Mouse (Mus musculus) testis, postnatal 10 days (tissue): ENCODE data around the gene Gm3417.
"Not testable (repeated sequence)": the region's sequence is repeated elsewhere in the genome, so short reads cannot be mapped to it uniquely, and the experiment has no call there.

Experiments used
- DNase-seq: peaks from one replicate; pipeline ENCODE4 v3.0.0; 2021; ENCODE audit warnings: low spot score

Gene Gm3417

DNA sequence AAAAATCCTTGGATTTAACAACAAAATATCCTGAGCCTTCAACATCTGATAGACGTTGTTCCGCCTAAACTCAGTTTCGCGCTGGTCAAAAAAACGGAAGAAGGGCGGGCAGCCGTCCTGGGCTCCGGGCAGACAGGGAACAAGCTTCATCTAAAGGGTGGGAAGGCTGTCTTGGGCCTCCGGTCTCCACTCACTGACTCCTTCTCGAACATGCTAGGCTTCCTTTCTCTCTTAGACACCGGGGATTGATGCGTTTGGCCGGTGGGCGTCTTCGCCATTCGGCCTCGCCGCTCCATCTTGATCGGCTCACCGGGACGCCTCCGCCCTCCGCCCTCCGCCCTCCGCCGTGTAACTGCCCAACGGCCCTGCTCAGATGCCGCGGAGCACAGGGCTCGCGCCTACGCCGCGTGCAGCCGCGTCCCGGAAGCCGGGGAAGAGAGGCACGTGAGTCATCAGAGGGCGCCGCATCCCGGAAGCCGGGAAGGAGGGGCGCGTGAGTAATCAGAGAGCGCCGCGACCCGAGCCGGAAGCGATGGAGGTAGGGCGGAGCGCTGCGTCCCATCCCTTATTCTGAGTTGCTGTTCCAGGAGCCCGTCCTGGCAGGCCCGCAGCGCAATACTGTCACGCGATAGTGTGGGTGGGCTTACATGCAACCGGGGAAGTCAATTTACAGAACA lies at the start of gene Gm3417, which contains the start of gene 9030025P20Rik:
TSS of gene Gm3417 (minus strand) at position 429 of the 677 bp plus-strand sequence.
TSS of gene 9030025P20Rik (plus strand) at position 107 of the 677 bp plus-strand sequence.
- DNase-seq: not testable (repeated sequence)

DNA sequence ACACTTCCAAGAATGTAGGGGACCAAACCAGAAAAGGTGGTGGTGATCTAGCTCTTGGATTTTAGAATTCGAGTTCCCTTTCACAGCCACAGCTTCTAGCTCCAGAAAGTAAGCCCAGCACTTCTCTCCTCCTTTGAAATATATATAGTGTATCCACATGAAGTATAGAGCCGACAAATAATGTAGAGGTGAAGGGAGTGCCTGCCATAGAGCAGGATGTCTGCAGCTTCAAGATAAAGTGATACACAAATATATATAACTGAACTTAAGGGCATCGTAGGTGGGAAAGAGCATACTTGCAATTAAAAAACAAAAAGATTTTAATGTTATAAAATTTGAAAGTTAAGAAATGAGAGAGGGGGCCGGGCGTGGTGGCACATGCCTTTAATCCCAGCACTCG lies 46.9 kb upstream of the Gm3417 start:
- DNase-seq: not testable (repeated sequence)

DNA sequence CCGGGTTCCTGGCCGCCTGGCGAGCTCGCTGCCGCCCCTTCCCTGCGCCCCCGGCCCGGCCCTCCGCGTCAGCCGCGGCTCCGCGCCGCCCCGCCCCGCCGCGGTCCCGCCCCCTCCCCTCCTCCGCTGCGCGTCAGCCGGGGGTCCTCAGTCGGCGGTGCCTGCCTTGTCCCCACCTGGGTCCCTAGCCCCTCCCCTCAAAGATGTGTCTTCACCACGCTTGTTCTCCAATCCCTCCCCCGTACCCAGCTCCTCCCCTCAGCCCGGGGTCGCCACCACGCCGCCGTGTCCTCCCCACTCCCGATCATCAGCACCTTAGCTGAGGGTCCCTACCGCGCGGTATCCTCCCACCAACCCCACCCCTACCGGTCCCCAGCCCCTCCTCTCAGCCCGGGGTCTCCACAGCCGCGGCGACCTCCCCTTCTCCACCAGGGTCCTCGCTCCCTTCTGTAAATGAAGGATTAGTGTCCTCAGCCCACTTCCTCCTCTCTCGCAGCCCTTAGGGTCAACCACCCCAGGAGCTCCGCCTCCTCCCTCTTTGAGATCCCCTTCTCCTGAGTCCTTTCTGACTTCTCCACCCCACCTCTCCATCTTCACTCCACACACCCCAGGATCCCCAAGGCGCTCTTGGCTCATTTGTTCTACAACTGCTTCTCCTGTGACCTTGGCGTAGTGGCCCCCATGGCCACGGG lies 46.1 kb upstream of the Gm3417 start:
- DNase-seq: not testable (repeated sequence)

DNA sequence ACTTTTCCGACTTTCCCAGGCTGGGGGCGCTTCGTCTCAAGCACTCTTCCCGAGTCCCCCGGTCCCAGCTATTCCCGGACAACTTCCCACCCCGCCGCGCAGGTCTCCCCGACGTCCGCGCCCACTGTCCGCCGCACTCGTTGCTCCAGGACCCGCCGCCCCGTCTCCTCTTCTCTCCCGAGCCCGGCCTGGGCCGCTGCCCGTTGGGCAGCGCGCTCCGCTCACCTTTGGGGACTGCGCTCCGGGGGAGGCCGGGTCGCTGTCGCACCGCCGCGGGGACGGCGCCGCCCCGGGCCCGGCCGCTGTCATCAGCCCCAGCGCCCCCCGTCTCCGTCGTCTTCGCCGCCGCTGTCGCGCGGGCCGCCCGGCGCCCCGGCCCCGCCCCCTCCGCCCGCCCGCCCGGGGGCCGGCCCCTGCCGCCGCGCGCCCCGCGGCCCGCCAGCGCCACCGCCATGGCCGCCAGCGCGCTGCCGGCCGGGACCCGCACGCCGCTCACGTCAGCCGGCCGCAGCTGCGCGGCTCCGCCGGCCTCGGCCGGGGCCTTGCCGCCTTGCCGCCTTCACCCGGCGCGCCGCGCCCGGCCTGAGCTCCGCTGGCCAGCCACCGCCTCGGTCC lies 45.4 kb upstream of the Gm3417 start:
- DNase-seq: not testable (repeated sequence)

DNA sequence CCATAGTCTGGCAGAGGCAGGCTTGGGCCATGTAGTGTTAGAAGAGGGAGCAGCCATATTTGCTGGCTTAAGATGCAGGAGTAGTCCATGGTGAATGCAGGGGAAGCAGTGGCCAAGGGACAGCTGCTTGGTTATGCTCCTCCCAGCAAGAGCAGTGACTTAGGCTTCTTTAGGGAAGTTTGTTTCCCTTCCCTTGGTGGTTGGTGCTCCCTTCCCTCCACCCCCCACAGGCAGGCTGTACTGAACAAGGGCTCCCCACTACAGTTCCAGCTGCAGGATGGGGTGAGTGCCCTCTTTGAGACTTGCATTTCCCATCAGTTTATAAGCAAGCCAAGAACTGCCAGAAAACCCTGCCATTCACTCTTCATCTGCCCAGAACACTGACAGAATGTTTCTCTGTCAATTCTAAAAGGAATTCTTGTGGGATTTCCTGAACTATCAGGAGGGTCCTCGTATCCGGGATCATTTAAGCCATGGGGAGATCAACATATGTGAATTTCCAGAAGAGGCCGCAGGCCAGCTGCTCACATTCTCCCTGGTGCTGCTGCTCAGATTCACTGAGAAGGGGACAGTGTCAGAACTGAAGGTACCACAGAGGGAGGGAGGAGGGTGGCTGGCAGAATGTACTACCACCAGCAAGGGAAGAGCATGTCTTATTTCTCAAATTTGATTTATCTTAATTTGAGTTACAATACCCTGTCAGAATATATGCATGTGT lies 43.1 kb upstream of the Gm3417 start:
- peak; percentile 35 for DNase-seq

DNA sequence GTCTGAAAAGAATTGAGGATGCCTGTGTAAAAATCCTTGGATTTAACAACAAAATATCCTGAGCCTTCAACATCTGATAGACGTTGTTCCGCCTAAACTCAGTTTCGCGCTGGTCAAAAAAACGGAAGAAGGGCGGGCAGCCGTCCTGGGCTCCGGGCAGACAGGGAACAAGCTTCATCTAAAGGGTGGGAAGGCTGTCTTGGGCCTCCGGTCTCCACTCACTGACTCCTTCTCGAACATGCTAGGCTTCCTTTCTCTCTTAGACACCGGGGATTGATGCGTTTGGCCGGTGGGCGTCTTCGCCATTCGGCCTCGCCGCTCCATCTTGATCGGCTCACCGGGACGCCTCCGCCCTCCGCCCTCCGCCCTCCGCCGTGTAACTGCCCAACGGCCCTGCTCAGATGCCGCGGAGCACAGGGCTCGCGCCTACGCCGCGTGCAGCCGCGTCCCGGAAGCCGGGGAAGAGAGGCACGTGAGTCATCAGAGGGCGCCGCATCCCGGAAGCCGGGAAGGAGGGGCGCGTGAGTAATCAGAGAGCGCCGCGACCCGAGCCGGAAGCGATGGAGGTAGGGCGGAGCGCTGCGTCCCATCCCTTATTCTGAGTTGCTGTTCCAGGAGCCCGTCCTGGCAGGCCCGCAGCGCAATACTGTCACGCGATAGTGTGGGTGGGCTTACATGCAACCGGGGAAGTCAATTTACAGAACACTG lies 31.3 kb upstream of the Gm3417 start, which contains the start of gene Gm3435:
TSS of gene Gm3435 (plus strand) at position 471 of the 708 bp plus-strand sequence.
- DNase-seq: not testable (repeated sequence)

DNA sequence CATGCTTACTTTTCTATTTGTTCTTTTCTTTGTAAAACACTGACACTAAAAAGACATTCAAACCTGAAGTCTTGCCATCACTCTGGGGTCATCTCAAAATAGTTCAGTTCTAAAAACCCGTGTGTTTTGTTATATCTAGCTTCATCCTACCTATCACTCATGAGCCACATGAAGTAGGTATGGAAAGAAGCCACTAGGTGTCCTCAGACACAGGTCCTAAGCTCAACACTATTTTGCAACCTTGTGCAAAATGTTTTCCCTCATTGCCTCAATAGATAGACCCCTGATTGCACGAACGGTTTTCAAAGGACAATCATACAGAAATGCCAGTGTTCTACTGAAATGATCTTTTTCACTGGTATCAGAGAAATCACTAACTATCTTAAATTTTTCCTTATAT lies 30.5 kb upstream of the Gm3417 start:
- DNase-seq: not testable (repeated sequence)

DNA sequence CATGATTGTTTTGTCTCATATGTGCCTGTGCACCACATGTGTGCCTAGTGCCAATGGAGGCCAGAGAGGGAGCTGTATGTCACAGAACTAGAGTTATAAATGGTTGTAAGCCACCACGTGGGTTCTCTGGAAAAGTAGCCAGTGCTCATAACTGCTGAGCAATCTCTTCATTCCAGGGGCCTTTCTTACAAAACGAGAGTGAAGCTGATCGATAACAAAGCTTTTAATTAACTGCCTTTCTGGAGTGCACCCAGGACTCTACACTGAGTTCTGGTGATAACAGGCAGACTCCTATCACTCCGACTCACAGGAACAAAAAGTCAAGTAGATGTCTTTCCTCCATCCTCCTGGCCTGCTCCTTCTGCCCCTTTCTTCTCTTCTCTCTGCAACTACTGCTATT lies 21.5 kb upstream of the Gm3417 start:
- not testable (repeated sequence) for DNase-seq

DNA sequence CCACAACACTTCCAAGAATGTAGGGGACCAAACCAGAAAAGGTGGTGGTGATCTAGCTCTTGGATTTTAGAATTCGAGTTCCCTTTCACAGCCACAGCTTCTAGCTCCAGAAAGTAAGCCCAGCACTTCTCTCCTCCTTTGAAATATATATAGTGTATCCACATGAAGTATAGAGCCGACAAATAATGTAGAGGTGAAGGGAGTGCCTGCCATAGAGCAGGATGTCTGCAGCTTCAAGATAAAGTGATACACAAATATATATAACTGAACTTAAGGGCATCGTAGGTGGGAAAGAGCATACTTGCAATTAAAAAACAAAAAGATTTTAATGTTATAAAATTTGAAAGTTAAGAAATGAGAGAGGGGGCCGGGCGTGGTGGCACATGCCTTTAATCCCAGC lies 15.6 kb upstream of the Gm3417 start:
- DNase-seq: not testable (repeated sequence)

DNA sequence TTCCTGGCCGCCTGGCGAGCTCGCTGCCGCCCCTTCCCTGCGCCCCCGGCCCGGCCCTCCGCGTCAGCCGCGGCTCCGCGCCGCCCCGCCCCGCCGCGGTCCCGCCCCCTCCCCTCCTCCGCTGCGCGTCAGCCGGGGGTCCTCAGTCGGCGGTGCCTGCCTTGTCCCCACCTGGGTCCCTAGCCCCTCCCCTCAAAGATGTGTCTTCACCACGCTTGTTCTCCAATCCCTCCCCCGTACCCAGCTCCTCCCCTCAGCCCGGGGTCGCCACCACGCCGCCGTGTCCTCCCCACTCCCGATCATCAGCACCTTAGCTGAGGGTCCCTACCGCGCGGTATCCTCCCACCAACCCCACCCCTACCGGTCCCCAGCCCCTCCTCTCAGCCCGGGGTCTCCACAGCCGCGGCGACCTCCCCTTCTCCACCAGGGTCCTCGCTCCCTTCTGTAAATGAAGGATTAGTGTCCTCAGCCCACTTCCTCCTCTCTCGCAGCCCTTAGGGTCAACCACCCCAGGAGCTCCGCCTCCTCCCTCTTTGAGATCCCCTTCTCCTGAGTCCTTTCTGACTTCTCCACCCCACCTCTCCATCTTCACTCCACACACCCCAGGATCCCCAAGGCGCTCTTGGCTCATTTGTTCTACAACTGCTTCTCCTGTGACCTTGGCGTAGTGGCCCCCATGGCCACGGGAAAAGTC lies 14.7 kb upstream of the Gm3417 start:
- DNase-seq: not testable (repeated sequence)

DNA sequence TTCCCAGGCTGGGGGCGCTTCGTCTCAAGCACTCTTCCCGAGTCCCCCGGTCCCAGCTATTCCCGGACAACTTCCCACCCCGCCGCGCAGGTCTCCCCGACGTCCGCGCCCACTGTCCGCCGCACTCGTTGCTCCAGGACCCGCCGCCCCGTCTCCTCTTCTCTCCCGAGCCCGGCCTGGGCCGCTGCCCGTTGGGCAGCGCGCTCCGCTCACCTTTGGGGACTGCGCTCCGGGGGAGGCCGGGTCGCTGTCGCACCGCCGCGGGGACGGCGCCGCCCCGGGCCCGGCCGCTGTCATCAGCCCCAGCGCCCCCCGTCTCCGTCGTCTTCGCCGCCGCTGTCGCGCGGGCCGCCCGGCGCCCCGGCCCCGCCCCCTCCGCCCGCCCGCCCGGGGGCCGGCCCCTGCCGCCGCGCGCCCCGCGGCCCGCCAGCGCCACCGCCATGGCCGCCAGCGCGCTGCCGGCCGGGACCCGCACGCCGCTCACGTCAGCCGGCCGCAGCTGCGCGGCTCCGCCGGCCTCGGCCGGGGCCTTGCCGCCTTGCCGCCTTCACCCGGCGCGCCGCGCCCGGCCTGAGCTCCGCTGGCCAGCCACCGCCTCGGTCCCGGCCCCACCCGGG lies 14.0 kb upstream of the Gm3417 start:
- not testable (repeated sequence) for DNase-seq

DNA sequence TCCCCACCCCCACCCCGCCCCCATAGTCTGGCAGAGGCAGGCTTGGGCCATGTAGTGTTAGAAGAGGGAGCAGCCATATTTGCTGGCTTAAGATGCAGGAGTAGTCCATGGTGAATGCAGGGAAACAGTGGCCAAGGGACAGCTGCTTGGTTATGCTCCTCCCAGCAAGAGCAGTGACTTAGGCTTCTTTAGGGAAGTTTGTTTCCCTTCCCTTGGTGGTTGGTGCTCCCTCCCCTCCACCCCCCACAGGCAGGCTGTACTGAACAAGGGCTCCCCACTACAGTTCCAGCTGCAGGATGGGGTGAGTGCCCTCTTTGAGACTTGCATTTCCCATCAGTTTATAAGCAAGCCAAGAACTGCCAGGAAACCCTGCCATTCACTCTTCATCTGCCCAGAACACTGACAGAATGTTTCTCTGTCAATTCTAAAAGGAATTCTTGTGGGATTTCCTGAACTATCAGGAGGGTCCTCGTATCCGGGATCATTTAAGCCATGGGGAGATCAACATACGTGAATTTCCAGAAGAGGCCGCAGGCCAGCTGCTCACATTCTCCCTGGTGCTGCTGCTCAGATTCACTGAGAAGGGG lies 11.6 kb upstream of the Gm3417 start:
- not testable (repeated sequence) for DNase-seq

DNA sequence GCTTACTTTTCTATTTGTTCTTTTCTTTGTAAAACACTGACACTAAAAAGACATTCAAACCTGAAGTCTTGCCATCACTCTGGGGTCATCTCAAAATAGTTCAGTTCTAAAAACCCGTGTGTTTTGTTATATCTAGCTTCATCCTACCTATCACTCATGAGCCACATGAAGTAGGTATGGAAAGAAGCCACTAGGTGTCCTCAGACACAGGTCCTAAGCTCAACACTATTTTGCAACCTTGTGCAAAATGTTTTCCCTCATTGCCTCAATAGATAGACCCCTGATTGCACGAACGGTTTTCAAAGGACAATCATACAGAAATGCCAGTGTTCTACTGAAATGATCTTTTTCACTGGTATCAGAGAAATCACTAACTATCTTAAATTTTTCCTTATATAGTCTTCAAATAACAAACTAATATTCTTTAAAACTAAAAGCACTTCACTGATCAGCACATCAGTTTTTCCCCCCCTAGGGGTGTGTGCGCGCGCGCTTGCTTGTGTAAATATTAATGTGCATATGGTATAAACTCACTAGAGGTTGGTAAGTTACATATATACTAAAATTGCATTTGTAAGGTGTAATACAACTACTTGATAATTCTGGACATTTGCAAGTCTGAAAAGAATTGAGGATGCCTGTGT lies 750 bp downstream of the Gm3417 start:
- DNase-seq: not testable (repeated sequence)

DNA sequence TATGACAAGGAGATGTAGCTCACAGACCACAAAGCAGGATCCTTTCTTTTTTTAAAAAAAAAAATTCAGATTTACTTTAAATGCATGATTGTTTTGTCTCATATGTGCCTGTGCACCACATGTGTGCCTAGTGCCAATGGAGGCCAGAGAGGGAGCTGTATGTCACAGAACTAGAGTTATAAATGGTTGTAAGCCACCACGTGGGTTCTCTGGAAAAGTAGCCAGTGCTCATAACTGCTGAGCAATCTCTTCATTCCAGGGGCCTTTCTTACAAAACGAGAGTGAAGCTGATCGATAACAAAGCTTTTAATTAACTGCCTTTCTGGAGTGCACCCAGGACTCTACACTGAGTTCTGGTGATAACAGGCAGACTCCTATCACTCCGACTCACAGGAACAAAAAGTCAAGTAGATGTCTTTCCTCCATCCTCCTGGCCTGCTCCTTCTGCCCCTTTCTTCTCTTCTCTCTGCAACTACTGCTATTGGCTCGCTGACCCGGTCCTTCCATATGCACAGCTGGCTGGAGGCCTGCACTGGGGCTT lies 10.1 kb downstream of the Gm3417 start:
- DNase-seq: not testable (repeated sequence)

DNA sequence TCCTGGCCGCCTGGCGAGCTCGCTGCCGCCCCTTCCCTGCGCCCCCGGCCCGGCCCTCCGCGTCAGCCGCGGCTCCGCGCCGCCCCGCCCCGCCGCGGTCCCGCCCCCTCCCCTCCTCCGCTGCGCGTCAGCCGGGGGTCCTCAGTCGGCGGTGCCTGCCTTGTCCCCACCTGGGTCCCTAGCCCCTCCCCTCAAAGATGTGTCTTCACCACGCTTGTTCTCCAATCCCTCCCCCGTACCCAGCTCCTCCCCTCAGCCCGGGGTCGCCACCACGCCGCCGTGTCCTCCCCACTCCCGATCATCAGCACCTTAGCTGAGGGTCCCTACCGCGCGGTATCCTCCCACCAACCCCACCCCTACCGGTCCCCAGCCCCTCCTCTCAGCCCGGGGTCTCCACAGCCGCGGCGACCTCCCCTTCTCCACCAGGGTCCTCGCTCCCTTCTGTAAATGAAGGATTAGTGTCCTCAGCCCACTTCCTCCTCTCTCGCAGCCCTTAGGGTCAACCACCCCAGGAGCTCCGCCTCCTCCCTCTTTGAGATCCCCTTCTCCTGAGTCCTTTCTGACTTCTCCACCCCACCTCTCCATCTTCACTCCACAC lies 16.9 kb downstream of the Gm3417 start:
- not testable (repeated sequence) for DNase-seq

DNA sequence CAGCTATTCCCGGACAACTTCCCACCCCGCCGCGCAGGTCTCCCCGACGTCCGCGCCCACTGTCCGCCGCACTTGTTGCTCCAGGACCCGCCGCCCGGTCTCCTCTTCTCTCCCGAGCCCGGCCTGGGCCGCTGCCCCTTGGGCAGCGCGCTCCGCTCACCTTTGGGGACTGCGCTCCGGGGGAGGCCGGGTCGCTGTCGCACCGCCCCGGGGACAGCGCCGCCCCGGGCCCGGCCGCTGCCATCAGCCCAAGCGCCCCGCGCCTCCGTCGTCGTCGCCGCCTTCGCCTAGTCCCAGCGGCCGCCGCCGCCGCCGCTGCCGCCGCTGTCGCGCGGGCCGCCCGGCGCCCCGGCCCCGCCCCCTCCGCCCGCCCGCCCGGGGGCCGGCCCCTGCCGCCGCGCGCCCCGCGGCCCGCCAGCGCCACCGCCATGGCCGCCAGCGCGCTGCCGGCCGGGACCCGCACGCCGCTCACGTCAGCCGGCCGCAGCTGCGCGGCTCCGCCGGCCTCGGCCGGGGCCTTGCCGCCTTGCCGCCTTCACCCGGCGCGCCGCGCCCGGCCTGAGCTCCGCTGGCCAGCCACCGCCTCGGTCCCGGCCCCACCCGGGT lies 17.5 kb downstream of the Gm3417 start, which contains the start of gene Phf10:
TSS of gene Phf10 (minus strand) at position 323 of the 606 bp plus-strand sequence.
- DNase-seq: peak; percentile 67

DNA sequence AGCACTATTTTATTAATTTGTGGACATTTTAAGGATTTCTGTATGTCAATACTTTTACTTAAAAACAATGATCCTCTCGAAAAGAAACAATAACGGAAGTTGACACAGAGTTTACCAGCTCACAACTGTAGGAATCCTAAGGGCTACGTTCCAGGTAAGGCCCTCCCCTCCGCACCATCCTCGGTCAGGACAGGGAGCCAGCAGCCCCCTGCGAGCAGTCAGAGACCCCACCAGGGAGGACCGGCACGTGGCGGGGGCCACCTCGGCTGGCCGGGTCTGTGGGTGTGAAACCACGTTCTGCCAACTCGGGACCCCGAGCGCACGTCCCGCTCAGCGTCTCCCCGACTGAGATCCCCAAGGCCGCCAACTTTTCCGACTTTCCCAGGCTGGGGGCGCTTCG lies 18.1 kb downstream of the Gm3417 start:
- DNase-seq: peak; percentile 58

DNA sequence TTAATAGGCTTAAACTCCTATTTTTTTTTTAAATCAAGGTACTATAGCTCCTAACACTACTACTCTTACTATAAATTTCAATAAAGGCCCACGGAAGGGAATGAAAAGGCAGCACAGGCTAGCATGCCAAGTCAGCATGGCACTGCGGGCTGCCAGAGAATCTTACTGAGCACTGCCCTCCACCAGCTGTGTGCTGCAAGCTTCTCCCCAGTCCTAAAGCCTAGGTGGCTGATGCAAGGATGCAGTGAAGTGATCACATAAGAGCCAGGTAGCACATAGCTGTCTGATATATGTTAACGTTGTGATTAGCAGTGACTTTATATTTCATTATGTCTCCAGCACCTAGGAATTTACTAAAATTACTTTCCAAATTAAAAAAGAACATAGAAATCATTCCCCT lies 18.6 kb downstream of the Gm3417 start:
- DNase-seq: no peak
